Mouse (Mus musculus): Measurements from ENCODE around the gene Fat4. TPM values are rescaled to one million over a fixed set of nuclear protein-coding genes. Genes with fewer than 3 reads are reported as not detected.
A peak's percentile ranks its signal among the peaks of the same experiment; 100 is the strongest.

Gene Fat4
- total RNA-seq (2021): 10 to 100 TPM; 12.4 to 14.2 TPM
- long read RNA-seq, experiment 1: 0 reads
- long read RNA-seq, experiment 2, partial matches to known transcripts: 0 of 2 reads
- long read RNA-seq, experiment 2, other reads (novel, unspliced or antisense): 2 of 2 reads

GRCm38 (mm10) chr3:38886890-38887355, at the start of gene Fat4:
Gene Fat4 (plus strand): TSS chr3:38886940.
- DNase-seq: peak in 1 of 2 experiments; percentile 13
- intact Hi-C loops (cut with DNase I): loop anchor here (1.0 to 5.0 kb wide), 5 partner anchors 50 to 1230 kb away; no protein-coding TSS in a partner anchor

- intact Hi-C loops (cut with DNase I): no loop called here
- no peak for DNase-seq
Measured at GRCm38 (mm10) chr3:38839438-38839837, 47.3 kb upstream of the Fat4 start.

GRCm38 (mm10) chr3:38843000-38843538, 43.7 kb upstream of the Fat4 start:
- no peak for DNase-seq
- intact Hi-C loops (cut with DNase I): loop anchor here (10.0 kb wide), 2 partner anchors 358 to 1208 kb away; partner anchors contain the start of genes Ankrd50 and Spry1

GRCm38 (mm10) chr3:38846602-38847382, 39.9 kb upstream of the Fat4 start:
- DNase-seq: no peak
- intact Hi-C loops (cut with DNase I): loop anchor here (10.0 kb wide), 2 partner anchors 362 to 1212 kb away; partner anchors contain the start of genes Ankrd50 and Spry1

- no peak for DNase-seq
- intact Hi-C loops (cut with DNase I): loop anchor here (1.0 to 10.0 kb wide), 4 partner anchors 364 to 1214 kb away; partner anchors contain the start of genes Ankrd50 and Spry1
Measured at GRCm38 (mm10) chr3:38849077-38849476, 37.7 kb upstream of the Fat4 start.

GRCm38 (mm10) chr3:38849536-38849935, 37.2 kb upstream of the Fat4 start:
- intact Hi-C loops (cut with DNase I): loop anchor here (1.0 to 10.0 kb wide), 4 partner anchors 365 to 1215 kb away; partner anchors contain the start of genes Ankrd50 and Spry1
- DNase-seq: peak; percentile 30 to 68

GRCm38 (mm10) chr3:38853650-38854049, 33.1 kb upstream of the Fat4 start:
- DNase-seq: no peak
- intact Hi-C loops (cut with DNase I): no loop called here

- no peak for DNase-seq
- intact Hi-C loops (cut with DNase I): no loop called here
Measured at GRCm38 (mm10) chr3:38860683-38861082, 26.1 kb upstream of the Fat4 start.

GRCm38 (mm10) chr3:38871291-38871690, 15.4 kb upstream of the Fat4 start:
- DNase-seq: no peak
- intact Hi-C loops (cut with DNase I): no loop called here

GRCm38 (mm10) chr3:38875872-38876271, 10.9 kb upstream of the Fat4 start:
- DNase-seq: no peak
- intact Hi-C loops (cut with DNase I): no loop called here

- DNase-seq: no peak
- intact Hi-C loops (cut with DNase I): no loop called here
Measured at GRCm38 (mm10) chr3:38876706-38877105, 10.0 kb upstream of the Fat4 start.

GRCm38 (mm10) chr3:38882778-38883177, 4.0 kb upstream of the Fat4 start:
- intact Hi-C loops (cut with DNase I): loop anchor here (1.0 to 5.0 kb wide), 3 partner anchors 825 to 1116 kb away; no protein-coding TSS in a partner anchor
- peak in 1 of 2 experiments; percentile 62 for DNase-seq

GRCm38 (mm10) chr3:38883676-38884075, 3.1 kb upstream of the Fat4 start:
- DNase-seq: no peak
- intact Hi-C loops (cut with DNase I): loop anchor here (1.0 to 5.0 kb wide), 5 partner anchors 509 to 1561 kb away; no protein-coding TSS in a partner anchor

GRCm38 (mm10) chr3:38884276-38884675, 2.5 kb upstream of the Fat4 start:
- peak; percentile 79 to 88 for DNase-seq
- intact Hi-C loops (cut with DNase I): loop anchor here (1.0 to 5.0 kb wide), 4 partner anchors 508 to 1561 kb away; no protein-coding TSS in a partner anchor

- intact Hi-C loops (cut with DNase I): loop anchor here (1.0 to 5.0 kb wide), 7 partner anchors 52 to 1560 kb away; no protein-coding TSS in a partner anchor
- DNase-seq: peak; percentile 38 to 56
Measured at GRCm38 (mm10) chr3:38884919-38885418, 1.8 kb upstream of the Fat4 start.

GRCm38 (mm10) chr3:38885481-38886001, 1.2 kb upstream of the Fat4 start:
- intact Hi-C loops (cut with DNase I): loop anchor here (1.0 to 5.0 kb wide), 6 partner anchors 52 to 1559 kb away; no protein-coding TSS in a partner anchor
- peak; percentile 89 to 93 for DNase-seq

- DNase-seq: peak in 1 of 2 experiments; percentile 56
- intact Hi-C loops (cut with DNase I): loop anchor here (1.0 to 5.0 kb wide), 5 partner anchors 51 to 1231 kb away; no protein-coding TSS in a partner anchor
Measured at GRCm38 (mm10) chr3:38886061-38886821, 499 bp upstream of the Fat4 start.

GRCm38 (mm10) chr3:38887381-38887991, 746 bp downstream of the Fat4 start:
- DNase-seq: peak; percentile 64 to 66
- intact Hi-C loops (cut with DNase I): loop anchor here (2.0 to 5.0 kb wide), 4 partner anchors 50 to 1230 kb away; no protein-coding TSS in a partner anchor

GRCm38 (mm10) chr3:38888111-38888510, 1.4 kb downstream of the Fat4 start:
- intact Hi-C loops (cut with DNase I): loop anchor here (5.0 kb wide), 3 partner anchors 49 to 1229 kb away; no protein-coding TSS in a partner anchor
- peak; percentile 75 to 79 for DNase-seq

All from heart, postnatal 14 days (tissue).